Mouse (Mus musculus): Measurements from ENCODE around the gene Fcer1a. TPM values are rescaled to one million over a fixed set of nuclear protein-coding genes. Genes with fewer than 3 reads are reported as not detected.
A peak's percentile ranks its signal among the peaks of the same experiment; 100 is the strongest.
"Not testable (repeated sequence)": the region's sequence is repeated elsewhere in the genome, so short reads cannot be mapped to it uniquely, and the experiment has no call there.

The Fcer1a gene
- total and polyA plus RNA-seq, 3 experiments, result 0.42 to 2.0 TPM; not detected in 1

GRCm38 (mm10) chr1:173237004-173237403 is 10.0 kb upstream of the Fcer1a start:
- H3K9ac ChIP-seq (ENCODE audit: control insufficient read depth, low read depth, low read length, poor library complexity, severe bottlenecking); H3K27me3 ChIP-seq (ENCODE audit: control insufficient read depth in 1 of 2, insufficient read depth in 2 of 2, low read length in 2 of 2); H3K79me2 ChIP-seq (ENCODE audit: control insufficient read depth, insufficient read depth, low read length, poor library complexity); H3K4me3 ChIP-seq (ENCODE audit: control insufficient read depth in 1 of 2, insufficient read depth in 1 of 2, low read depth in 2 of 2, low read length in 2 of 2); H3K9me3 ChIP-seq (replicated peaks; ENCODE audit: insufficient read depth, low read length): not testable (repeated sequence)
- H3K27ac ChIP-seq (ENCODE audit: control insufficient read depth, low read depth, low read length), result peak overlapping the region; percentile 39; the same call in 1 of the 2 replicates
- peak; percentile 65 for DNase-seq (ENCODE audit: low read depth, low spot score)
- H3K4me1 ChIP-seq (ENCODE audit: control insufficient read depth in 1 of 2, insufficient read depth in 2 of 2, low read length in 2 of 2), result peaks cover 12 to 18% of the 10 kb centered on the region in 2 experiments
- H3K36me3 ChIP-seq (ENCODE audit: control insufficient read depth in 1 of 2, insufficient read depth in 2 of 2, low read length in 2 of 2), result peaks cover 0 to 13% of the 10 kb centered on the region in 2 experiments; a peak in 3 of 4 replicates
- peak; percentile 10; the same call in 1 of the 2 replicates for TF ChIP-seq ETS1 (IDR thresholded peaks at IDR 0.05; ENCODE audit: low read depth, low read length)
- TF ChIP-seq EP300 (IDR thresholded peaks at IDR 0.05; ENCODE audit: low read depth in 1 of 2, low read length in 2 of 2), result peak in 1 of 2 experiments; percentile 35; a peak in 1 of 4 replicates

GRCm38 (mm10) chr1:173216481-173216880 is 10.5 kb downstream of the Fcer1a start:
- peak overlapping the region; percentile 96 for H3K27ac ChIP-seq (ENCODE audit: control insufficient read depth, low read depth, low read length)
- no peak overlapping the region; a peak in 1 of 4 replicates for H3K4me3 ChIP-seq (ENCODE audit: control insufficient read depth in 1 of 2, insufficient read depth in 1 of 2, low read depth in 2 of 2, low read length in 2 of 2)
- DNase-seq (ENCODE audit: low read depth, low spot score), result peak; percentile 78
- no peaks in the 10 kb centered on the region for H3K9me3 ChIP-seq (replicated peaks; ENCODE audit: insufficient read depth, low read length)
- H3K27me3 ChIP-seq (ENCODE audit: control insufficient read depth in 1 of 2, insufficient read depth in 2 of 2, low read length in 2 of 2), result no peaks in the 10 kb centered on the region
- peaks cover 20 to 42% of the 10 kb centered on the region in 2 experiments for H3K4me1 ChIP-seq (ENCODE audit: control insufficient read depth in 1 of 2, insufficient read depth in 2 of 2, low read length in 2 of 2)
- H3K79me2 ChIP-seq (ENCODE audit: control insufficient read depth, insufficient read depth, low read length, poor library complexity), result no peaks in the 10 kb centered on the region
- peaks cover 0 to 37% of the 10 kb centered on the region in 2 experiments; a peak in 3 of 4 replicates for H3K36me3 ChIP-seq (ENCODE audit: control insufficient read depth in 1 of 2, insufficient read depth in 2 of 2, low read length in 2 of 2)
- peak overlapping the region; percentile 23; the same call in 1 of the 2 replicates for H3K9ac ChIP-seq (ENCODE audit: control insufficient read depth, low read depth, low read length, poor library complexity, severe bottlenecking)
- TF ChIP-seq TBP (IDR thresholded peaks at IDR 0.05; ENCODE audit: low read depth, low read length) (no peak), E2F4 (IDR thresholded peaks at IDR 0.05; ENCODE audit: borderline replicate concordance, low read depth, low read length) (no peak; the same call in 1 of the 2 replicates), MEF2A (IDR thresholded peaks at IDR 0.05; ENCODE audit: extremely low read depth, insufficient replicate concordance, low read depth, low read length, poor library complexity, severe bottlenecking) (peak; percentile 98), TCF12 (IDR thresholded peaks at IDR 0.05; ENCODE audit: low read depth, low read length) (peak; percentile 99), NRF1 (IDR thresholded peaks at IDR 0.05; ENCODE audit: insufficient read depth, low read depth, low read length, poor library complexity, severe bottlenecking) (no peak), SIN3A (IDR thresholded peaks at IDR 0.05; ENCODE audit: low read length) (peak; percentile 93), EP300 (IDR thresholded peaks at IDR 0.05; ENCODE audit: low read depth in 1 of 2, low read length in 2 of 2) (peak; percentile 99 to 100), GATA1 (IDR thresholded peaks at IDR 0.05; ENCODE audit: low read depth, low read length) (peak; percentile 98), MAZ (IDR thresholded peaks at IDR 0.05; ENCODE audit: low read depth, low read length) (peak; percentile 28; the same call in 1 of the 2 replicates), MYC (IDR thresholded peaks at IDR 0.05; ENCODE audit: low read depth, low read length) (peak; percentile 57; the same call in 1 of the 2 replicates), MAX (IDR thresholded peaks at IDR 0.05; ENCODE audit: low read length) (0 out of 2 replicates have a peak, but pooled peaks have one; percentile 43), MAFK (IDR thresholded peaks at IDR 0.05; ENCODE audit: borderline replicate concordance, low read depth, low read length) (peak; percentile 90), BHLHE40 (IDR thresholded peaks at IDR 0.05; ENCODE audit: borderline replicate concordance, low read depth, low read length) (peak; percentile 77; the same call in 1 of the 2 replicates), ELF1 (IDR thresholded peaks at IDR 0.05; ENCODE audit: low read depth, low read length) (no peak), ZMIZ1 (IDR thresholded peaks at IDR 0.05; ENCODE audit: low read depth, low read length) (no peak), ETS1 (IDR thresholded peaks at IDR 0.05; ENCODE audit: low read depth, low read length) (peak; percentile 99), GABPA (IDR thresholded peaks at IDR 0.05; ENCODE audit: low read depth, low read length) (peak; percentile 82), KAT2A (conservative IDR thresholded peaks at IDR 0.05; ENCODE audit: low read depth, low read length) (peak; percentile 60), MYB (IDR thresholded peaks at IDR 0.05; ENCODE audit: low read depth, low read length) (peak; percentile 96), ZNF384 (IDR thresholded peaks at IDR 0.05; ENCODE audit: low read depth, low read length) (peak; percentile 50), POLR2A (IDR thresholded peaks at IDR 0.05; ENCODE audit: control insufficient read depth in 1 of 2, insufficient read depth in 1 of 2, low read depth in 1 of 2, low read length in 2 of 2, poor library complexity in 1 of 2) (no peak), POLR2AphosphoS2 (IDR thresholded peaks at IDR 0.05; ENCODE audit: low read length) (peak; percentile 47; the same call in 1 of the 2 replicates), TAL1 (IDR thresholded peaks at IDR 0.05; ENCODE audit: low read length) (peak; percentile 43), MXI1 (IDR thresholded peaks at IDR 0.05; ENCODE audit: low read depth, low read length) (peak; percentile 38; the same call in 1 of the 2 replicates), HCFC1 (IDR thresholded peaks at IDR 0.05; ENCODE audit: low read depth, low read length) (0 out of 2 replicates have a peak, but pooled peaks have one; percentile 57), RAD21 (IDR thresholded peaks at IDR 0.05; ENCODE audit: low read depth, low read length) (no peak), POLR2AphosphoS5 (IDR thresholded peaks at IDR 0.05; ENCODE audit: borderline replicate concordance, low read depth, low read length) (no peak), RCOR1 (IDR thresholded peaks at IDR 0.05; ENCODE audit: low read depth, low read length) (peak; percentile 93), JUND (IDR thresholded peaks at IDR 0.05; ENCODE audit: low read depth, low read length) (no peak), USF1 (IDR thresholded peaks at IDR 0.05; ENCODE audit: low read depth, low read length) (peak; percentile 19; the same call in 1 of the 2 replicates)

Measured in MEL (cell line).